Mouse (Mus musculus) liver, postnatal 0 days (tissue): ENCODE results near the gene Kifc5b.

Source experiments
- CTCF ChIP-seq: sonication (generic); IDR thresholded peaks from 2 replicates; pipeline ENCODE4 v1.5.1; 2016; ENCODE audit warnings: antibody characterized with exemption, low read depth
- EP300 ChIP-seq: IDR thresholded peaks from 2 replicates; pipeline ENCODE4 v1.6.1; 2016; ENCODE audit warnings: antibody characterized with exemption, low read depth, mild to moderate bottlenecking

DNA sequence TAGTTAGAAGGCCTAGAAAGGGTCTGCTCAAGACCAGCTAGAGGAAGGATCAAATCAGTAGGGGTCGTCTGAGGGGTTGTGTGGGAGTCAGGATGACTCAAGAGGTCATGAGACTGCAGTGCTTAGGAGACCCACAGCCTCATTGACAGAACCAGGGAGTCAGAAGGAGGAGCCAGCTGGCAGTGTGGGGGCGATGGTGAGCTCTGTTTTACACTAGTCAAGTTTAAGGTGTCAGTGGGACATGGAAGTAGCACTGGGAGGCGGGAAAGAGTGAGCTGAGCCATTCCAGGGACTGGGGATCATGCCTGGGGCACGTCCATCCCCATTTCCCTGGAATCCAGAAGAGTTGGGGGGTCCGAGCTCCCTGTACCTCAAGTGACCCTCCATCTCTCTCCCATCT, 42.0 kb downstream of the Kifc5b start:
- 0 out of 2 replicates have a peak, but pooled peaks have one; percentile 10 for TF ChIP-seq CTCF
- no peak for TF ChIP-seq EP300
